Mouse (Mus musculus) ES-E14 (cell line): ENCODE measurements around the gene Cdhr2. TPM values are rescaled to one million over a fixed set of nuclear protein-coding genes. Genes with fewer than 3 reads are reported as not detected.

Experiments used
- DNase-seq: peaks from one replicate; pipeline ENCODE4 v3.0.0-alpha.2; 2013; ENCODE audit warnings: low read depth, low spot score
- H3K27ac ChIP-seq: 2 replicates; pipeline ENCODE4 v1.5.1; 2012; ENCODE audit warnings: low read depth, mild to moderate bottlenecking, low read length, moderate library complexity, mixed read lengths; ENCODE audit not compliant: poor library complexity, insufficient read depth, severe bottlenecking
- H3K36me3 ChIP-seq: 2 replicates; pipeline ENCODE4 v1.6.1; 2012; ENCODE audit warnings: mild to moderate bottlenecking, low read length, moderate library complexity, mixed read lengths; ENCODE audit not compliant: control insufficient read depth, poor library complexity, insufficient read depth, severe bottlenecking
- H3K4me1 ChIP-seq, 2 experiments: fragments of 150-350 bp in 1 of 2; sonication (generic) in 1 of 2; 2 replicates each; pipeline ENCODE4 v1.6.1; 2012; ENCODE audit warnings: low read length in 2 of 2, mild to moderate bottlenecking in 1 of 2, mixed read lengths in 1 of 2; ENCODE audit not compliant: control insufficient read depth in 2 of 2, insufficient read depth in 2 of 2, poor library complexity in 1 of 2
- H3K4me3 ChIP-seq, 2 experiments: fragments of 150-350 bp in 1 of 2; sonication (generic) in 1 of 2; 2 replicates each; pipeline ENCODE4 v1.5.1; 2012; ENCODE audit warnings: low read length in 2 of 2, low read depth in 1 of 2, mild to moderate bottlenecking in 1 of 2, mixed read lengths in 1 of 2; ENCODE audit not compliant: insufficient read depth in 1 of 2, poor library complexity in 1 of 2, severe bottlenecking in 1 of 2
- H3K9ac ChIP-seq: 2 replicates; pipeline ENCODE4 v1.6.1; 2012; ENCODE audit warnings: low read depth, mild to moderate bottlenecking, low read length, mixed read lengths; ENCODE audit not compliant: poor library complexity, insufficient read depth, severe bottlenecking
- H3K9me3 ChIP-seq: fragments of 150-350 bp; sonication (generic); 2 replicates; pipeline ENCODE4 v1.6.1; 2012; ENCODE audit warnings: low read depth, mild to moderate bottlenecking, low read length; ENCODE audit not compliant: control insufficient read depth, insufficient read depth
- CHD2 ChIP-seq: IDR thresholded peaks from 2 replicates; pipeline ENCODE4 v1.6.1; 2014; ENCODE audit warnings: mild to moderate bottlenecking, low read depth, low read length, inconsistent platforms
- HCFC1 ChIP-seq: IDR thresholded peaks from 2 replicates; pipeline ENCODE4 v1.6.1; 2012; ENCODE audit warnings: low read length, inconsistent platforms, borderline replicate concordance; ENCODE audit not compliant: insufficient read depth
- MAFK ChIP-seq: IDR thresholded peaks from 2 replicates; pipeline ENCODE4 v1.6.1; 2014; ENCODE audit warnings: mild to moderate bottlenecking, low read depth, low read length, inconsistent platforms; ENCODE audit not compliant: insufficient read depth
- ZC3H11A ChIP-seq: IDR thresholded peaks from 2 replicates; pipeline ENCODE4 v1.6.1; 2012; ENCODE audit warnings: low read depth, mild to moderate bottlenecking, inconsistent platforms, low read length, borderline replicate concordance
- ZNF384 ChIP-seq: IDR thresholded peaks from 2 replicates; pipeline ENCODE4 v1.6.1; 2012; ENCODE audit warnings: low read depth, low read length, inconsistent platforms
- in situ Hi-C, 2 experiments: fragments of 600-800 bp; cut with MboI; formaldehyde crosslinking; loops; one replicate each; pipeline ENCODE4 v1.15.1; 2025; ENCODE audit warnings: low sequenced_read_pairs in 2 of 2, inconsistent platforms in 1 of 2; ENCODE audit not compliant: unreplicated experiment in 2 of 2
- total RNA-seq: library from RNA; depleted of rRNA; stranded (reverse); fragments of 300-350 nt; gene quantifications from 2 replicates; pipeline ENCODE4 v1.2.3, GENCODE M21; 2012

Gene Cdhr2
- total RNA-seq, 1 experiment = 0.31 TPM

DNA sequence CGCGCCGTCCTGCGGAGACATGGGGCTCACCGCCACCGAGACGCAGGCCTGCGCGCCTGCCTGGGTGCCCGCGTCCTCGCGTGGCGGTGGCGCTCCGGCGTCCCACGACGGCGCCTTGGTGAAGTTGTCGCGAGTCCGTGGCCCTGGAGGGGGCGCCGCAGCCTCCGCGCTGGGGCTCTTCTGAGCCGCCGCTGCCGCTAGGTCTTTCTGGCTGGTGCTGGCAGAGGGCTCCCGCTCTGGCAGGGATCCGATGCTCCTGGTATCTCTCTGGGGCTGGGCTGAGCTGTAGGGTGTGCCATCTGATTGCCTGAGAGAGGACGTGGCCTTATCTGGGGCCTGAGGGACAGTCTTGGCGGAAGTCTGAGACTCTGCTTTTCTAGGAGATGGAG lies 36.9 kb downstream of the Cdhr2 start:
- peak overlapping the region; percentile 77 for H3K9ac ChIP-seq
- DNase-seq = no peak
- in situ Hi-C loops = no loop called here

DNA sequence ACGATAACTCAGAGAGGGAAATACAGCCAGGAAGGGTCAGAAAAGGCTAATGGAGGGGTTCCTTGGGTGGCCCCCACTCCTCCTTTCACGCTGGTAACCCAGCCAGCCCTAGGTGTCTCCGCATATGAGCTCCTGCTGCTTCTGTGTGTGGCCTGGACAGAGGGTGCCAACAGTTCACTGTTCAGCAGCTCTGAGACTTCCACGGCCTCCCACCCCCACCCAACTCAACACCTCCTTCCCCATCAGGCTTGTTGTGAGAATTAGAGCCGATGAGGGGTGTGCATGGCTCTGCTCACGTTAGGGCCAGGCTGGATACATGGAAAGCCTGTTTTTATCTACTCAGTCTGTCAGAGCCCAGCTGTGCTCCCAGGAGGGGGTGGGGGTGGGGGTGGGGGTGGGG lies 44.8 kb downstream of the Cdhr2 start:
- no peak overlapping the region for H3K27ac ChIP-seq
- 0 out of 4 replicates have a peak, but pooled peaks cover 0 to 2% of the 10 kb centered on the region in 2 experiments for H3K4me1 ChIP-seq
- H3K9me3 ChIP-seq = no peaks in the 10 kb centered on the region
- in situ Hi-C loops = no loop called here
- TF ChIP-seq CHD2 = no peak
- no peak for TF ChIP-seq HCFC1
- no peak for TF ChIP-seq ZC3H11A
- no peak for TF ChIP-seq MAFK
- no peak for TF ChIP-seq ZNF384
- no peak overlapping the region for H3K4me3 ChIP-seq
- no peak for DNase-seq
- H3K9ac ChIP-seq = no peak overlapping the region
- H3K36me3 ChIP-seq = no peaks in the 10 kb centered on the region

More for the DNA sequence above, 36.9 kb downstream of the Cdhr2 start:
- TF ChIP-seq ZNF384 (no peak), CHD2 (no peak), MAFK (no peak), HCFC1 (no peak), ZC3H11A (no peak)
- Histone ChIP-seq H3K27ac (no peak overlapping the region), H3K4me1 (0 out of 4 replicates have a peak, but pooled peaks cover 0 to 4% of the 10 kb centered on the region in 2 experiments), H3K9me3 (no peaks in the 10 kb centered on the region), H3K36me3 (no peaks in the 10 kb centered on the region), H3K4me3 (peak overlapping the region; percentile 74 to 82)

DNA sequence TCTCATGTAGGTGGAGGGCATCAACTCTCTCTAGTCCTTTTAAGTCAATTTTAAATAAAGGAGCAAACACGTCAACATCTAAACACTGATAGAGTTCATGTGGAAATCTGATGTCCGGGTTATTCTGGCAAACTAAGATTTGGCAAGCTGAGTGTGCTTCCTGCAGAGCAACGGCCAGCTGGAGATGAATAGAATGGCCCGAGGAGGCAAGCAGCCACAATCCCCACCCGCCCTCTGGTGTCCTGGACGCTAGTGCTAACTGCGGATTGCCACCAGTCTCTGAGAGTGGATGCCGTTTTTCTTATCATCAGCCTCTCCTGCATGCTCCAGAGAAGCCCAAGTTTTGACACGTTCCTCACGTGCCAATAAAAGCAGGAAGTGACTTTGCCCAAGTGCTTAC lies 45.6 kb downstream of the Cdhr2 start:
- H3K4me3 ChIP-seq = no peak overlapping the region
- no peak for DNase-seq
- no peaks in the 10 kb centered on the region for H3K9me3 ChIP-seq
- no peak for TF ChIP-seq CHD2
- no peak for TF ChIP-seq ZNF384
- no peak for TF ChIP-seq MAFK
- no peak for TF ChIP-seq HCFC1
- no peak for TF ChIP-seq ZC3H11A
- H3K4me1 ChIP-seq = 0 out of 4 replicates have a peak, but pooled peaks cover 0 to 2% of the 10 kb centered on the region in 2 experiments
- H3K27ac ChIP-seq = no peak overlapping the region
- in situ Hi-C loops = no loop called here
- H3K9ac ChIP-seq = no peak overlapping the region
- no peaks in the 10 kb centered on the region for H3K36me3 ChIP-seq

- Histone ChIP-seq H3K9me3 (no peaks in the 10 kb centered on the region), H3K27ac (no peak overlapping the region), H3K9ac (no peak overlapping the region), H3K4me1 (0 out of 4 replicates have a peak, but pooled peaks cover 0 to 2% of the 10 kb centered on the region in 2 experiments), H3K4me3 (no peak overlapping the region), H3K36me3 (no peaks in the 10 kb centered on the region)
- in situ Hi-C loops = no loop called here
- no peak for TF ChIP-seq CHD2
- no peak for TF ChIP-seq MAFK
- TF ChIP-seq HCFC1 = no peak
- TF ChIP-seq ZC3H11A = no peak
- TF ChIP-seq ZNF384 = no peak
- DNase-seq = no peak
Observed at GRCm38 (mm10) chr13:54748190-54748589, 46.9 kb downstream of the Cdhr2 start.

DNA sequence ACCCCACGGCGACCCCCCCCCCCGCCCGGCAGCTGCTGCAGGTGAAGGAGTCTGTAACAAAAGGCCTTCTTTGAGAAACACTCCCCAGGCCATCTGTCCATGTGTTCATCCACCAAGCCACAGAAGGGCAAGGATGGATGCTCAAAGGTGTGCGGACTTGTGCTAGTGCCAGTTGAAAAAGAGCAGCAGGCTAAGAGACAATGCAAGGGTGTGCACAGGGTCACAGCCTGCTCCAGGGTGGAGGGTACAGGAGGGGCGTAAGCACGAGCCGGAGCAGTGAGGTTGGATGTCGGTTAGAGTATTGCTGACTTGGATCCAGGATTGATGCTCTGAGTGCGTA lies 47.4 kb downstream of the Cdhr2 start:
- Histone ChIP-seq H3K4me1 (0 out of 4 replicates have a peak, but pooled peaks cover 0 to 2% of the 10 kb centered on the region in 2 experiments), H3K27ac (no peak overlapping the region), H3K9ac (no peak overlapping the region), H3K9me3 (no peaks in the 10 kb centered on the region), H3K4me3 (no peak overlapping the region), H3K36me3 (no peaks in the 10 kb centered on the region)
- TF ChIP-seq ZC3H11A (no peak), ZNF384 (no peak), CHD2 (no peak), MAFK (no peak), HCFC1 (no peak)
- in situ Hi-C loops = no loop called here
- no peak for DNase-seq
